Mouse (Mus musculus) cerebellum, adult 11-12 months (tissue): ENCODE measurements around the gene Dpm3.

Source experiments
- DNase-seq: peaks from one replicate; pipeline ENCODE4 v3.0.0; 2022

Gene Dpm3

GRCm38 (mm10) chr3:89298908-89299307, 39.8 kb downstream of the Dpm3 start:
- DNase-seq = no peak

- DNase-seq = no peak
These were observed 40.3 kb downstream of the Dpm3 start for GRCm38 (mm10) chr3:89299499-89299898.

- DNase-seq = no peak
These were observed 40.9 kb downstream of the Dpm3 start for GRCm38 (mm10) chr3:89300071-89300470.

GRCm38 (mm10) chr3:89300514-89300913, 41.4 kb downstream of the Dpm3 start:
- DNase-seq = no peak

- no peak for DNase-seq
These were observed 45.3 kb downstream of the Dpm3 start for GRCm38 (mm10) chr3:89304440-89304839.

GRCm38 (mm10) chr3:89305105-89305504, 45.9 kb downstream of the Dpm3 start:
- no peak for DNase-seq

- no peak for DNase-seq
These were observed 46.6 kb downstream of the Dpm3 start for GRCm38 (mm10) chr3:89305551-89306325.

GRCm38 (mm10) chr3:89308089-89308488, 48.9 kb downstream of the Dpm3 start:
- peak; percentile 47 for DNase-seq

- no peak for DNase-seq
These were observed 55.2 kb downstream of the Dpm3 start for GRCm38 (mm10) chr3:89314340-89314739.

GRCm38 (mm10) chr3:89314791-89315190, 55.6 kb downstream of the Dpm3 start:
- DNase-seq = peak; percentile 22

GRCm38 (mm10) chr3:89315195-89315929, 56.2 kb downstream of the Dpm3 start:
- DNase-seq = peak; percentile 52

- peak; percentile 35 for DNase-seq
These were observed 57.0 kb downstream of the Dpm3 start for GRCm38 (mm10) chr3:89315930-89316831.
